Mouse (Mus musculus) bone marrow macrophage, adult 2 months (primary cell): Measurements from ENCODE around the gene Ddr2. TPM values are rescaled to one million over a fixed set of nuclear protein-coding genes. Genes with fewer than 3 reads are reported as not detected.
"Not testable (repeated sequence)": the region's sequence is repeated elsewhere in the genome, so short reads cannot be mapped to it uniquely, and the experiment has no call there.

ENCODE experiments used
- H3K27ac ChIP-seq: 2 replicates; pipeline ENCODE4 v1.5.1; 2012; ENCODE audit warnings: low read depth, low read length; ENCODE audit not compliant: insufficient read depth
- H3K4me1 ChIP-seq: 2 replicates; pipeline ENCODE4 v1.6.1; 2012; ENCODE audit warnings: low read length; ENCODE audit not compliant: control insufficient read depth, insufficient read depth
- H3K4me3 ChIP-seq: 2 replicates; pipeline ENCODE4 v1.5.1; 2012; ENCODE audit warnings: mild to moderate bottlenecking, low read length, moderate library complexity; ENCODE audit not compliant: insufficient read depth
- CTCF ChIP-seq: IDR thresholded peaks from 2 replicates; pipeline ENCODE4 v1.5.1; 2012; ENCODE audit warnings: low read depth, mild to moderate bottlenecking, low read length, moderate library complexity
- POLR2A ChIP-seq: IDR thresholded peaks from 2 replicates; pipeline ENCODE4 v1.6.1; 2012; ENCODE audit warnings: mild to moderate bottlenecking, low read depth, low read length, borderline replicate concordance
- polyA plus RNA-seq: library from polyadenylated mRNA; stranded (reverse); fragments of >200 nt; gene quantifications from 2 replicates; pipeline ENCODE4 v1.2.4, GENCODE M21; 2012; ENCODE audit not compliant: missing spikeins, insufficient read depth, insufficient read length

Gene Ddr2
- polyA plus RNA-seq, 1 experiment: 0.59 TPM

GRCm38 (mm10) chr1:170145606-170146005 is 35.0 kb upstream of the Ddr2 start:
- H3K4me1 ChIP-seq: peaks cover 7% of the 10 kb centered on the region
- no peak overlapping the region for H3K4me3 ChIP-seq
- TF ChIP-seq POLR2A (no peak), CTCF (no peak)
- H3K27ac ChIP-seq: no peak overlapping the region

GRCm38 (mm10) chr1:170142256-170142871 is 31.8 kb upstream of the Ddr2 start:
- H3K27ac ChIP-seq: no peak overlapping the region
- H3K4me3 ChIP-seq: no peak overlapping the region
- H3K4me1 ChIP-seq: 0 out of 2 replicates have a peak, but pooled peaks cover 2% of the 10 kb centered on the region
- TF ChIP-seq CTCF (no peak), POLR2A (no peak)

DNA sequence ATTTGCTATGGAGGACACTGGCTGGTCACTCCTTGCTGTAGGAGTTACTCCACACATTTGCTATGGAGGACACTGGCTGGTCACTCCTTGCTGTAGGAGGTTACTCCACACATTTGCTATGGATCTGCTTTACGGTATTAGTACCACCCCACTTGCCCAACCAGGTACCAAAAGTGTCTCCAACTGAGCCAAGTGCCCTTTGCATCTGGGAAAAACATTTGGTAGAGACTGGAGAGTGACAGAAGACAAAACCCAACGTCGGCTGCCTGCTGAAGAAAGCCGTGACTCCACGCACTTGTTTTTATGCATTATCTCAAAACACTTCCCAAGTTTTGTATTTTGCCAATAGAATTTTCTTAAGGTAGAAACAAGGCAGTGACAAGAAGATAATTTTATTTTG is 31.1 kb upstream of the Ddr2 start:
- H3K4me1 ChIP-seq: peaks cover 4% of the 10 kb centered on the region
- TF ChIP-seq POLR2A (no peak), CTCF (no peak)
- H3K27ac ChIP-seq: no peak overlapping the region
- H3K4me3 ChIP-seq: no peak overlapping the region

GRCm38 (mm10) chr1:170136351-170137009 is 25.9 kb upstream of the Ddr2 start:
- TF ChIP-seq CTCF (peak; percentile 53), POLR2A (no peak)
- H3K4me1 ChIP-seq: peaks cover 6% of the 10 kb centered on the region
- H3K27ac ChIP-seq: peak overlapping the region; percentile 16; the same call in 1 of the 2 replicates
- H3K4me3 ChIP-seq: no peak overlapping the region

DNA sequence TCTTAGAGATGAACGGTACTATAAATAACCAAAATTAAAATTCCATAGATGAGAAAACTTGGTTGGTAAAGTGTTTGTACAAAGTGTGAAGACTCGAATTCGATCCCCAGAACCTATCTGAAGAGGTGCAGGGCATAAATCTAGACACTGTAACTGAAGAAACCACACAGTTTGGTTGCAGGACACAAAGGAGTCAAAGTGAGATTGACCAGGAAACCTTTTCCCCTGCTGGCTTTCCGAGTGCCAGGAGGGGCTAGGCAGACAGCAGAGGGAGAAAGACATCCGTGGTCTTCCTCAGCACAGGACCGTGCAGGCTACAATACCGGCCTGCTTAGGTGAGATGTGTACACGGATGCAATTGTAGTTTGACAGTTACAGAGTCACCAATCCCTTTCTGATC is 23.7 kb upstream of the Ddr2 start:
- H3K4me1 ChIP-seq: peaks cover 6% of the 10 kb centered on the region
- H3K4me3 ChIP-seq: no peak overlapping the region
- TF ChIP-seq CTCF: no peak
- no peak for TF ChIP-seq POLR2A
- H3K27ac ChIP-seq: no peak overlapping the region

DNA sequence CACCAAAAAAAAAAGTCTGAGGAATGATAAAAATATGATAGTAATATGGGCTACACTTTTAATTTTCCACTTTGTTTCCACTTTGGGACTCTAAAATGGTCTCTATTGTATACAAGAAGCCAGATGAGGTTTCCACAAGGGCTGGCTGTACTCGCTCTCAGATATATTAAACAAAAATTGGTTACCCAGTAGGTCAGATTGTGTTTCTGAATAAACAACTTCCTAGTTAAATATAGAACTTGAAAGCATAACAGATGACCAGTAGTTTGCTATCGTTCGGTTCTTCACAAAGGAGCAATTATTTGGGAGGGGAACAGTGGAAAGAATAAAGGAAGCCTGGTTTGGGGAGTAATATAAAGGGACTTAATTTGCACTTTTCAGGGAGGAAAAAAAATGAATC is 20.4 kb upstream of the Ddr2 start:
- Histone ChIP-seq H3K4me3 (no peak overlapping the region), H3K4me1 (no peaks in the 10 kb centered on the region), H3K27ac (no peak overlapping the region)
- no peak for TF ChIP-seq CTCF
- no peak for TF ChIP-seq POLR2A

GRCm38 (mm10) chr1:170124644-170125043 is 14.1 kb upstream of the Ddr2 start:
- Histone ChIP-seq H3K27ac (no peak overlapping the region), H3K4me3 (no peak overlapping the region), H3K4me1 (no peaks in the 10 kb centered on the region)
- TF ChIP-seq POLR2A: no peak
- no peak for TF ChIP-seq CTCF

GRCm38 (mm10) chr1:170113616-170114015 is 3.1 kb upstream of the Ddr2 start:
- Histone ChIP-seq H3K4me3 (no peak overlapping the region), H3K4me1 (no peaks in the 10 kb centered on the region), H3K27ac (no peak overlapping the region)
- no peak for TF ChIP-seq POLR2A
- no peak for TF ChIP-seq CTCF

DNA sequence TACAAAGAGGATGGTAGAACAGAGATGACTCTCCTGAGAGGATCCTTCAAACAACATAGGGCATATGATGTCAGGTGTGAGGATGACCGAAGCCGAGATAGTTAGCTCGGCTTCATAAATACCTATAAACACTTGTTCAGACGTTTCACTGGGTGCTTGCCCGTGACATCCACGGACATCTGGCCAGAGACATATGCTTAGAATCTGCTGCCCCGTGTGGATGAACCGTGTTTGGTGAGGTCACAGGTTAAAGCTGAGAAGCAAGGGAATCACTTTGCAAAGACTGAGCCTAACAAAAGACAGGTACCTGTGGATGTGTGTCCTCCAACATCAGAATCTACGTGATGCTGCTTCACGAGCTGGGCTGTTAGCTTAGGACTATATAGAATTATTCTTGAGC is 1.7 kb upstream of the Ddr2 start:
- TF ChIP-seq CTCF (no peak), POLR2A (no peak)
- Histone ChIP-seq H3K27ac (no peak overlapping the region), H3K4me3 (no peak overlapping the region), H3K4me1 (no peaks in the 10 kb centered on the region)

DNA sequence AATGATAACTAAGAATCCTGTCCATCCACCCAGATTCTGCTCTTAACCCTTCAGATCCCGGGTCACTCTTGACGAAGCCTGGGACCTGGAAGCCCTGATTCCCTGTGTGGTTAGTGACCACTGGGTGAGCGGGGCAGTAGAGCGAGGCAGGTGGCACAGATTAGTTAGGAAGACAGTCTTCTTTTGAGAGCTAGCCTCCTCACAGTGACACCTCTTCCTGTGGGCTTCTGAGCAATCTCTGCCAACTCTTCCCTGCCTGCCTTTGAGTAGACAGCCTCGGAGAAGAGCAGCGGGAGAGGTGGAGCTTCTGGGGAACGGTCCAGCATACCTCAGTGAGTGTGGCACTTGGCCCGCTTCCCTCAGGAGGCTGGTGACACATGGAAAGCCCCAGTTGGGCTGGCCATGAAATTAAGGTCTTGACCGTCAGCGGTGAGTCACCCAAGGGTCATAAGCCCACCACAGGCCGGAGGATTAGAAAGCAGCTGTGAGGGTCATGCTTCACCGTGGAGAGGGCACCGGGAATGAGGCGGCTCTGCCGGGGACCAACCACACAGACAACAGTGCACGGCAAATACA is 1.2 kb upstream of the Ddr2 start:
- no peak overlapping the region for H3K4me3 ChIP-seq
- no peak overlapping the region for H3K27ac ChIP-seq
- no peaks in the 10 kb centered on the region for H3K4me1 ChIP-seq
- TF ChIP-seq POLR2A (no peak), CTCF (no peak)

DNA sequence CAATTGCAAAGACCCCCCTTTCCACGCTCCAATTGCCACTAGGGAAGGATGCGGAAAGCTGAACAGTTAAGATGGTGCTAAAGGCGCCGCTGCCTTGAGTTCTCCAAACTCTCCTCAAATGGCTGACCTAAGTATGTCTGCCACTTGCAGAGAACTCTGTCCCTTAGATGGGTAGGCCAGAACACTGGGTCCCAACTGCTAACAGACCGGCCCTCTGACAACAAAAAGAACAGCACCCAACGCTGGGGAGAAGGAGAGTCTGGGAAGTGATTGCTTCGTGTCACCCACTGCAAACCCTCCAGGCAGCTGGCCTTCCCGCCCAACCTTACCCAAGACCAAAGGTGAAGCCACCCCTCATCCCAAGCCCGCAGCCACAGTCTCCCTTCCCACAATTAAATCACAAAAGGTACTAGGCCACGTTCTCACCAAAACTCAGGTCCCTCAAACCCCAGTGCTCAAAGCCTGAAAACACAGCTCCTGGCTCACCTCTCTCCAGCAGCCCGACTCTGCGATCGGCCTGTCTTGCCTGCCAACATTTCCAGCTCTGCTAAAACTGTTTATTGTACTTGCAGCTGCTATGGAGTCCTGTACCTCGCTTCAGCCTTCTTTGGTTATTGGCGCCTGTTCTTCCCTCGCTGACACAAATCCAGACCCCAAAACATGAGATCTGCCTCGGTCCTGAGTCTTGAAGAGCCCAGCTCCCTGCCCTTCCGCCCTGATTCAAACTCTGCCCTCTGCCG is 616 bp downstream of the Ddr2 start:
- no peaks in the 10 kb centered on the region for H3K4me1 ChIP-seq
- no peak overlapping the region for H3K27ac ChIP-seq
- no peak for TF ChIP-seq POLR2A
- TF ChIP-seq CTCF: no peak
- no peak overlapping the region for H3K4me3 ChIP-seq

DNA sequence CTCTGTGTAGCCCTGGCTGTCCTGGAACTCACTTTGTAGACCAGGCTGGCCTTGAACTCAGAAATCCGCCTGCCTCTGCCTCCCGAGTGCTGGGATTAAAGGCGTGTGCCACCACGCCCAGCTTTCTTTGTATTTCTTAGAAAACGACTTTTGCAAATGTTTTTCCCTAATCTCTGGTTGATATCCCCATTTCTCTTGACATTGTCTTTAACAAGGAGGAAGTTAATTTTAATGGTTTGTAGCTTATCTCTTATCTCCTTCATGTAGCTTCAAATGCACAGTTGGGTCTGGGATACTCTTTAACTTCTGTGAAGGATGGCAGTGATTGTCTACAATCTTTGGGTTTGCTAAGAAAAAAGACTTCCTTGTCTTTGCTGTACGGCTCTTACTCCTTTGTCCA is 7.7 kb downstream of the Ddr2 start:
- not testable (repeated sequence) for H3K27ac ChIP-seq, H3K4me1 ChIP-seq, H3K4me3 ChIP-seq
